Mouse (Mus musculus): ENCODE measurements around the gene Kif18a. TPM values are rescaled to one million over a fixed set of nuclear protein-coding genes. Genes with fewer than 3 reads are reported as not detected.

The Kif18a gene
- total RNA-seq (2014; rRNA removed) (0.74 and 1.0 TPM in 2 replicates), polyA plus RNA-seq (2012; rRNA removed) (0.05 and 0.09 TPM in 2 replicates)

GRCm38 (mm10) chr2:109280600-109281340 lies at the start of gene Kif18a, which contains the start of gene Mettl15:
Gene Kif18a, plus strand, starts transcription at chr2:109280738.
Gene Mettl15, minus strand, starts transcription at chr2:109280748.
- under 1% methylated on average over 51 of the region's 51 CpGs for WGBS
- H3K27me3 ChIP-seq (ENCODE audit: control insufficient read depth, insufficient read depth, low read length), result no peaks in the 10 kb centered on the region
- no peak for TF ChIP-seq CTCF (IDR thresholded peaks at IDR 0.05; ENCODE audit: low read depth, low read length)
- TF ChIP-seq POLR2A (IDR thresholded peaks at IDR 0.05; ENCODE audit: extremely low read depth, insufficient read depth, low read length), result no peak
- H3K79me2 ChIP-seq (ENCODE audit: control insufficient read depth, insufficient read depth, low read length), result no peaks in the 10 kb centered on the region; the same call in 1 of the 2 replicates
- peak within 1 kb of the TSS; percentile 86 for H3K4me3 ChIP-seq (ENCODE audit: insufficient read depth, low read depth, low read length)
- peak; percentile 93 for DNase-seq (ENCODE audit: extremely low read depth, low read depth, low spot score)
- peak within 1 kb of the TSS; percentile 69 for H3K9ac ChIP-seq (ENCODE audit: low read depth, low read length)
- 0 out of 2 replicates have a peak, but pooled peaks cover 3% of the 10 kb centered on the region for H3K4me1 ChIP-seq (ENCODE audit: control insufficient read depth, insufficient read depth, low read length)
- no peaks in the 10 kb centered on the region for H3K36me3 ChIP-seq (ENCODE audit: control insufficient read depth, insufficient read depth, low read length)
- H3K27ac ChIP-seq (replicated peaks; ENCODE audit: insufficient read depth, low read depth, low read length), result no peak within 1 kb of the TSS

- Histone ChIP-seq H3K4me3 (ENCODE audit: insufficient read depth, low read depth, low read length) (no peak overlapping the region), H3K9ac (ENCODE audit: low read depth, low read length) (no peak overlapping the region), H3K27me3 (ENCODE audit: control insufficient read depth, insufficient read depth, low read length) (no peaks in the 10 kb centered on the region), H3K79me2 (ENCODE audit: control insufficient read depth, insufficient read depth, low read length) (no peaks in the 10 kb centered on the region), H3K36me3 (ENCODE audit: control insufficient read depth, insufficient read depth, low read length) (no peaks in the 10 kb centered on the region), H3K4me1 (ENCODE audit: control insufficient read depth, insufficient read depth, low read length) (no peaks in the 10 kb centered on the region), H3K27ac (replicated peaks; ENCODE audit: insufficient read depth, low read depth, low read length) (no peak overlapping the region)
- 86% methylated on average over 4 of the region's 4 CpGs for WGBS
- no peak for TF ChIP-seq POLR2A (IDR thresholded peaks at IDR 0.05; ENCODE audit: extremely low read depth, insufficient read depth, low read length)
- TF ChIP-seq CTCF (IDR thresholded peaks at IDR 0.05; ENCODE audit: low read depth, low read length), result no peak
- DNase-seq (ENCODE audit: extremely low read depth, low read depth, low spot score), result no peak
Measured at GRCm38 (mm10) chr2:109233876-109234275, 46.7 kb upstream of the Kif18a start.

GRCm38 (mm10) chr2:109235741-109236140 lies 44.8 kb upstream of the Kif18a start:
- no peaks in the 10 kb centered on the region for H3K27me3 ChIP-seq (ENCODE audit: control insufficient read depth, insufficient read depth, low read length)

GRCm38 (mm10) chr2:109241947-109242346 lies 38.6 kb upstream of the Kif18a start:
- H3K36me3 ChIP-seq (ENCODE audit: control insufficient read depth, insufficient read depth, low read length), result no peaks in the 10 kb centered on the region
- no peaks in the 10 kb centered on the region for H3K4me1 ChIP-seq (ENCODE audit: control insufficient read depth, insufficient read depth, low read length)
- H3K4me3 ChIP-seq (ENCODE audit: insufficient read depth, low read depth, low read length), result no peak overlapping the region
- H3K27me3 ChIP-seq (ENCODE audit: control insufficient read depth, insufficient read depth, low read length), result no peaks in the 10 kb centered on the region
- no peak overlapping the region for H3K27ac ChIP-seq (replicated peaks; ENCODE audit: insufficient read depth, low read depth, low read length)
- 86% methylated on average over 3 of the region's 3 CpGs for WGBS
- H3K9ac ChIP-seq (ENCODE audit: low read depth, low read length), result no peak overlapping the region
- TF ChIP-seq POLR2A (IDR thresholded peaks at IDR 0.05; ENCODE audit: extremely low read depth, insufficient read depth, low read length) (no peak), CTCF (IDR thresholded peaks at IDR 0.05; ENCODE audit: low read depth, low read length) (no peak)
- H3K79me2 ChIP-seq (ENCODE audit: control insufficient read depth, insufficient read depth, low read length), result no peaks in the 10 kb centered on the region
- DNase-seq (ENCODE audit: extremely low read depth, low read depth, low spot score), result no peak

More at GRCm38 (mm10) chr2:109235741-109236140, 44.8 kb upstream of the Kif18a start:
- H3K9ac ChIP-seq (ENCODE audit: low read depth, low read length), result no peak overlapping the region
- no peak for TF ChIP-seq CTCF (IDR thresholded peaks at IDR 0.05; ENCODE audit: low read depth, low read length)
- TF ChIP-seq POLR2A (IDR thresholded peaks at IDR 0.05; ENCODE audit: extremely low read depth, insufficient read depth, low read length), result no peak
- H3K4me1 ChIP-seq (ENCODE audit: control insufficient read depth, insufficient read depth, low read length), result no peaks in the 10 kb centered on the region
- no peaks in the 10 kb centered on the region for H3K36me3 ChIP-seq (ENCODE audit: control insufficient read depth, insufficient read depth, low read length)
- H3K27ac ChIP-seq (replicated peaks; ENCODE audit: insufficient read depth, low read depth, low read length), result no peak overlapping the region
- no peak for DNase-seq (ENCODE audit: extremely low read depth, low read depth, low spot score)
- no peaks in the 10 kb centered on the region for H3K79me2 ChIP-seq (ENCODE audit: control insufficient read depth, insufficient read depth, low read length)
- no peak overlapping the region for H3K4me3 ChIP-seq (ENCODE audit: insufficient read depth, low read depth, low read length)
- 81% methylated on average over 1 of the region's 1 CpGs for WGBS

GRCm38 (mm10) chr2:109262779-109263178 lies 17.8 kb upstream of the Kif18a start:
- Histone ChIP-seq H3K36me3 (ENCODE audit: control insufficient read depth, insufficient read depth, low read length) (no peaks in the 10 kb centered on the region), H3K4me1 (ENCODE audit: control insufficient read depth, insufficient read depth, low read length) (no peaks in the 10 kb centered on the region), H3K79me2 (ENCODE audit: control insufficient read depth, insufficient read depth, low read length) (no peaks in the 10 kb centered on the region), H3K4me3 (ENCODE audit: insufficient read depth, low read depth, low read length) (no peak overlapping the region), H3K27me3 (ENCODE audit: control insufficient read depth, insufficient read depth, low read length) (no peaks in the 10 kb centered on the region), H3K9ac (ENCODE audit: low read depth, low read length) (no peak overlapping the region), H3K27ac (replicated peaks; ENCODE audit: insufficient read depth, low read depth, low read length) (no peak overlapping the region)
- peak; percentile 8 for DNase-seq (ENCODE audit: extremely low read depth, low read depth, low spot score)
- WGBS, result 32% methylated on average over 1 of the region's 1 CpGs
- TF ChIP-seq CTCF (IDR thresholded peaks at IDR 0.05; ENCODE audit: low read depth, low read length) (no peak), POLR2A (IDR thresholded peaks at IDR 0.05; ENCODE audit: extremely low read depth, insufficient read depth, low read length) (no peak)

GRCm38 (mm10) chr2:109273098-109273497 lies 7.4 kb upstream of the Kif18a start:
- DNase-seq (ENCODE audit: extremely low read depth, low read depth, low spot score), result no peak
- TF ChIP-seq POLR2A (IDR thresholded peaks at IDR 0.05; ENCODE audit: extremely low read depth, insufficient read depth, low read length), result no peak
- TF ChIP-seq CTCF (IDR thresholded peaks at IDR 0.05; ENCODE audit: low read depth, low read length), result no peak
- 95% methylated on average over 1 of the region's 1 CpGs for WGBS
- no peaks in the 10 kb centered on the region for H3K27me3 ChIP-seq (ENCODE audit: control insufficient read depth, insufficient read depth, low read length)
- H3K27ac ChIP-seq (replicated peaks; ENCODE audit: insufficient read depth, low read depth, low read length), result no peak overlapping the region
- no peak overlapping the region for H3K9ac ChIP-seq (ENCODE audit: low read depth, low read length)
- no peaks in the 10 kb centered on the region for H3K36me3 ChIP-seq (ENCODE audit: control insufficient read depth, insufficient read depth, low read length)
- H3K4me3 ChIP-seq (ENCODE audit: insufficient read depth, low read depth, low read length), result no peak overlapping the region
- no peaks in the 10 kb centered on the region for H3K4me1 ChIP-seq (ENCODE audit: control insufficient read depth, insufficient read depth, low read length)
- no peaks in the 10 kb centered on the region for H3K79me2 ChIP-seq (ENCODE audit: control insufficient read depth, insufficient read depth, low read length)

Measured in liver, adult 2 months (tissue).